Mouse (Mus musculus) heart, adult 9 months (tissue): ENCODE data around the gene Mb21d2.
A peak's percentile ranks its signal among the peaks of the same experiment; 100 is the strongest.

Experiments
- DNase-seq, 2 experiments: peaks; one replicate each; pipeline ENCODE4 v3.0.0; 2022; ENCODE audit warnings: low spot score in 2 of 2

Gene Mb21d2

DNA sequence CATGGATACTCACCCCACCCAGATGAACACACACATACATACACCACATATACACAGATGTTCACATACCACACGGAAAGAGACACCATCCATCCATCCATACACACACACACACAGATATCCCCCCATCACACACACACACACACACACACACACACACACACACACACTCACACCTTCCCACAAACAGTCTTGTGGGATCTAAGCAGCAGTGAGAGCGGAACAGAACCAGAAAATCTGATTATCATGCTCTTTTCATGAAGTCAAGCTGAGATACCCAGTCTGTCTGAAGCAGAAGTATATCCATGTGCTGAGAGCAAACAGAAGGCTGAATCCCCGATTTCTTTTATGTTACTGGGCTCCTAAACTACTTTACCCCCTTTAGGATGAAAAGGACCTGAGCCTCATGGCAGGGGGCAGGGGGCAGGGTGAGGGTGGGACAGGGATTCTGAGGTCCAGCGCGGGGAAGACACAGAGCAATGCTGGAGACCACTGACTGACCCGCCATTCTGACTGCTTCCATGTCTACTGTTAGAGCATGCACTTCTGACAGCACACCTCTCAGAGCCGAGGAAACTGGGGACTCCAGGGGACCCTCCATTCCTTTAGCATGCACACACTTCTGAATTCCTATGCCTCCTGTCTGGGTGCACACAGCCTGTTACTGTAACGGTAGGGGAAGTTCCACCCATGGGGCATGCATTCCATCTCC, 62.7 kb downstream of the Mb21d2 start:
- no peak for DNase-seq

GRCm38 (mm10) chr16:28863616-28864015, 65.9 kb downstream of the Mb21d2 start:
- DNase-seq: no peak

DNA sequence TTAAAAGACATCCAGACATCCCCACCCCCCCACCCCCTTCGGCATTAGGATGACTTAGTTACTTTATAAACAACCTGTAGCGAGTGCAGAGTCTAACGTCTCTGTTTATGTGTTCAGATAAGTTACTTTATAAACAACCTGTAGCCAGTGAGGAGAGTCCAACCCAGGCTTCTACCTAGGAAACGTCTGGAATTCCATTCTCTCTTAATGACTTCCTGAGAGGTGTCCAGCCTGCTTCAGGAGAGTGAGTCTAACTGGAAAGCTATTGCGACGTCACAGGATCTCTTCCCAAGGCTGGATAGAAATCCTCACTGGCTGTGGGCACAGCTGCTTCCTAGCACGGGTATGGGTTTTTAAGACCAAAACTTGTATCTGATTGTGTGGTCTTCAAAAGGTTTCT, 67.4 kb downstream of the Mb21d2 start:
- peak in 1 of 2 experiments; percentile 17 for DNase-seq

GRCm38 (mm10) chr16:28859678-28860077, 69.8 kb downstream of the Mb21d2 start:
- DNase-seq: no peak

DNA sequence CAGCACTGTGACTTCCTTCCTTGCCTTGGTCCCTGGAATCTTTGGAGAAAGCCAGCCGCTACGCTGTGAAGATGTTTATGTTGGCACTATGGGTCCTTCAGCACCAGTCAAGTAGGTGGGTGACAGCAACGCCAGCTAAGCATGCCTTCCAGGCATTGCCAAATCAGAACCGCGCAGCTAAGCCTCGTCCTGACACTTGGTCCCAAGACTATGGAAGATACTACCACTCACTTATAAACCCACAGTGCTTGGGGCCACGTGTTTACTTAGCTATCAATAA, 70.5 kb downstream of the Mb21d2 start:
- DNase-seq: no peak

DNA sequence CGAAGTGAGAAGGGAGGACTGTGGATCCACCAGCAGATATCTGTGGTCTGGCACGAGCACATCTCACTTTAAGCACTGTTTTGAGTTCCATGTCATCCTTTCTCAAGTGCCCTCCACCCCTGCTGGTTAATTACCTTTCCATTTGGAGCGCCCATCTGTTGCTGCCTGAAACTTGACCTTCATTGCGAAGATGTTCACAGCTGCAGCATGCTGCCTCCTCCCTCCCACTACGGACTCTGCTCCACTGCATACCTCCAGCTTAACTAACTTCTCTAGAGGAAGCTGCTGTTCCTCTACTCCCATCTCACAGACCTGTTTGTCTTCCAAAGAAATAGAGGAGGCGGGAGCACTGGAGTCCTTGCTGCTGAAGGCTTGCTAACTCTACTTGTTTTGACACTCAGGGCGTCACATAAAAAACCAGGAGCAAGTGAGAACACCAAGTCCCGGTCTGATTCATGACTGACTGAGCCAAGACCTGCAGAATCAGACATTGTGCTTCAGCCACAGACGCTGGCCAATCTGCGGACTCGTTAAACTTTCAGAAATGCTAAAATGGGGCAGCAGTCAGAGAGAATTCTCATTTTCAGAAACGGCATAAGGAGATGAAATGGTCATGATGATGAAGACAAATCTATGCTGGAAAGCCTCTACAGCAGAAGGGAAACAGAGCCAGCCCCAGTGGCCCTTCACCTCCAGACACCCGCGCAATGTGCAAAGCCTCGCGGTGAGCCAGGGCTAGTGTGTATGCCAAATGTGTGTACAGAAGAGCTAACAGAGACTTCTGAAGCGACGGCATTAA, 71.1 kb downstream of the Mb21d2 start:
- DNase-seq: no peak

DNA sequence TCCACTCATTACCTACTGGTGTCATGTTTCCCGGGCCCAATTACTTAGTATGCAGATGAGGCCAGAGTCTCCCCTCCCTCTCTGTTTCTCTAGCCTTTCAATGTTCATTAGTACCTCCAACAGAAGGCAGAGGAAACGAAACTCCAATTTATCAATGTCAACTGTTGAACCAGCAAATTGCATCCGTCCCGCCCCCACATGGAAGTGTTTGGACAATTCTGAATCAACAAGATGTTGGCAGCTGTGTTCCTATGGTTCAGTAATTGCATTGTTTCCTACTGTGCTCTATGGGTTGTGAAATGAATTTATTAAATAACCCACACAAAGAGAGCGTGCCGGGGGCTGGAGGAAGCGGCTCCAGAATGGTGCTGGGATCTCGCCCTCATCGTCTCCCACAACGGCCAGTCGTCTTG, 78.1 kb downstream of the Mb21d2 start:
- no peak for DNase-seq

DNA sequence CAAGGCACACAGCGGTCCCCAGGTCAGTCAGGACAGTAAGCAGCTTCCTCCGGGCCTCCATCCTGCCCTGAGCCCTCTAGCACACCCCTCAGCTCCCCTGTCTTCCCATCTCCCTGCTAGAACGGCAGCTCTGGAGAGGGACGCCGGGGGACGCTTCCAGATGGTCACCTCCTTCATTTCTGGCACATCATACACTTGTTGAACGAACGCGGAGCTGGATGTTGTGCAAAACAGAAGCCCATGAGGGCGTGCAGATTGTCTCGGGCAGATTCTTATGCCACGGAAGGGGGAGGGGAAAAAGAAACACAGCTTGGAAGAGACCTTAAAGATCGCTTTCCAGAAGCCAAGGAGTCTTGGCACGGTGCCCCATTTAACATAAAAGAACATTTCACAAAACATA, 78.6 kb downstream of the Mb21d2 start:
- DNase-seq: no peak

- no peak for DNase-seq
Observed at GRCm38 (mm10) chr16:28846123-28846522, 83.3 kb downstream of the Mb21d2 start.

GRCm38 (mm10) chr16:28845336-28845735, 84.1 kb downstream of the Mb21d2 start:
- no peak for DNase-seq

DNA sequence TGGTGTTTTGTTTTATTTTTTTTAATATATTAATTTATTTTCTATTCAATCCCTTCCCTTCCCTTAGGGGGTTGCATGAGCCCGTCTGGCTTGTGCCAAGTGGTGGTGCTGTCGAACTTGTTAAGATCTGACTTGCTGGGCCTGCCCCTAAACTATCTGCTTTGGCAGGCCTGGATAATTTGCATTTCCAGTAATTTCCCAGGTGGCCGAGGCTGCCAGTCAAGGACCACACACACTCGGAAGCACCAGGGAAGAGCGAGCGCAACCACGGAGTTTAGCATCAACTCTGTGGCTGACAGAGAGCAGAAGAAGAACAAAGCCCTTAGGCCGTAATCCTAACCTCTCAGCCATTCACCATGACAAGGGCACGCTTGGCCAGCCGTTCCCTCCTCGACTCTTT, 88.4 kb downstream of the Mb21d2 start:
- DNase-seq: no peak

DNA sequence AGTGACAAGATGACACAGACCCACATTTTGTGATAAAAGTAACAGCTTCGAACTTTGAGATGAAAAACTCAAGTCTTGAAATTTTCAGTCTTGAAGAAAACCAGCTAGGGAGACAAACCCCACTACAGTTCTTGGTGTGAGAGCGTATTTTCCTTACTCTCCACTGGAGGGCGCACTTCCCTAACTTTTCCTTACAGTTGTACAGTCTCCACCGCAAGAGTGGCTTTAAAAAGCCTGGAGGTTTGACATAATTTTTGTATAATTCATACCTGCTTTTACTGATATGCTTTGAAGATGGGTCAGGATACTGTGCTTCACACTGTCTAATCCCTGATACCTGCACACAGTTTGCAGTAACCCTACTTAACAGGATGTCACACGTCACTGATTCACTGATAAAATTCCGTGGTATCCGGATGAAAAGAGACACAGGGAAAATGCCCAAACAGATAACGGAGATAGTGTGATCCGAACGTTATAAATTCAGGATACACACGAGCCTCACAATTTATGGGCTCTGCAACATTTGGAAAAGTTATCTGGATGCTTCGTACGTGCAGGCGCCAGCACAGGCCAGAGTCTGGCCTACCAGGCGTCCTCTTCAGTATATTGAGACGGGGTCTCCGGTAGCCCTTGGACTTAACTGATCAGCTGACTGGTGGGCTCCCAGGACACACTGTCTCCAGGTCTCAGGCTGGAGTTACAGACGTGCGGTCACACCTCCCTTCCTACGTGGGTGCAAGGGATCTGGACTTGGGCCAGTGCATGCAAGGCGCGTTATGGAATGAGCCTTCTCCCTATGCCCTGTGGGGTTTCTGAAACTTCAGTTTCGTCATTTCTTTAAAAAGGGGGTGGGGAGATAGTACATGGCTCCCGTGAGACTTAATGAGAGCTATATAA, 89.1 kb downstream of the Mb21d2 start:
- peak; percentile 21 to 56 for DNase-seq

GRCm38 (mm10) chr16:28839575-28839974, 89.9 kb downstream of the Mb21d2 start:
- no peak for DNase-seq

DNA sequence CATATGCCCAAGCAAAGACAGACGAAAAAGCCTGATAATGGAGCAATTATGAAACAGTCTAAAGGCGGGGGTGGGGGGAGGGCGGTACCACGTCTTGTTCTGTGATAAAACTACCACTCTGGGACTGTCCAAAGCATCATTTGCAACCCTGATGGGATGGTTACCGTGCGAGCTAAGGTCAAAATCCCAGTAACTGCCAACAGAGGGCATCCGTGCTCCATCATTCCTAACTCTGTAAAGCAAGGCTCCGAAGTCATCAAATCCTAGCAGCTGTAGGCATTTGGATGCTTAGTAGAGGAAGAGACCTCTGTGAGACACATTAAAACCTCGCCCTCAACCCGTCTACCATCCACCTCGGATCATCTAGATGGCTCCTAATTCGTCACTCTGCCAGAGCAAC, 91.5 kb downstream of the Mb21d2 start:
- DNase-seq: no peak

DNA sequence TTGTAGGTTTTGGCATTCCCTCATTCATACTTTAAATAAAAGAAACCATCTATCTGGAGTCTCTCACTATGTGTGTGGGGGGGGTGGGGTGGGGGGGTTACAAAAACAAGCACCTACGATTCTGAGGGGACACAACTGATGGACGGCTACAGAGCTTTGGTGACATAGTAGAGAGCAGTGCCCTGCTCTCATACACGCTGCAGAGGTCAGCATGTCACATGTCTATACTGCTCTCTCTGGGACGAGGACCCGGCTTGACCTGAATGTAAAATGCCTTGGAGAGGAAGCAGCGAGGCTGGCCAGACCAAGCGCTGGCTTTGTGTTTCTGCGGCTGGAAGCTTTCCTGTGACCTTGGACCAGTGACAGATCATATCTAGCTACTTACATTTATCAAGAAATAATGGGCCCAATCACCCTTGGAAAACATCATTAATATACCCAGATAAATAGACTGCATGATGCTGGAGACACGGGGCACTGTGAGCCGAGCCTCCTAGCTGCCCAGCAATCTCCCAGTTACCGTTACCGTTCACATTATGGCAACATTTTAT, 97.3 kb downstream of the Mb21d2 start:
- no peak for DNase-seq

DNA sequence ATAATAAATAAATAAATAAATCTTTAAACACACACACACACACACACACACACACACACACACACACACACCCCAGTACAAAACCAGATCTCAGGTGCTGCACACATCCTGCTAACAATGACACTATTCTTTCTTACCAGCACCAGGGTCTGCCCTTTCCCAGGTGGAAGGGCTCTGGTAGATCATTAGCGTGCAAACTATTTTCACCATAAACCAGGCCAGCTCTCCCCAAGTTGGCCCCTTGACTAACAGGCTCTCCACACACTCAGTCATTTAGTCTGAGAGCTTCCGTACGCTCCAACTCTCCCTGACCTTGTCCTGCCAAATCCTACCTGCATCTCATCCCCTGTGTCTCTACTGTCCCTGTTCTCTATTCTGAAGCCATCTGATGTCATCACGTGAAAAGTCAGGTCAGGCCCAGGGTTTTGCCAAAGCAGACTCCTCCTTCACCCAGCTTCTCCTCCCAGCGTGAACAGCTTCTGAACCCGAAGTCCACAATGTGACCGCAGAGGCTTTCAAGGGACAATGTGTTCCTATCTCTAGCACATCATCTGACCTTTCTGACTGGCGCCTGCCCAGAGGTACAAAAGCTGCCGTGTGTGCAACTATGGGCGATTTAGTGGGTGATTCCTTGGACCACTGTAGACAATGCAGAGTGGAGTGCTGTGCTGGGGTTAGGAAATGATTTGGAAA, 100.1 kb downstream of the Mb21d2 start:
- DNase-seq: no peak

DNA sequence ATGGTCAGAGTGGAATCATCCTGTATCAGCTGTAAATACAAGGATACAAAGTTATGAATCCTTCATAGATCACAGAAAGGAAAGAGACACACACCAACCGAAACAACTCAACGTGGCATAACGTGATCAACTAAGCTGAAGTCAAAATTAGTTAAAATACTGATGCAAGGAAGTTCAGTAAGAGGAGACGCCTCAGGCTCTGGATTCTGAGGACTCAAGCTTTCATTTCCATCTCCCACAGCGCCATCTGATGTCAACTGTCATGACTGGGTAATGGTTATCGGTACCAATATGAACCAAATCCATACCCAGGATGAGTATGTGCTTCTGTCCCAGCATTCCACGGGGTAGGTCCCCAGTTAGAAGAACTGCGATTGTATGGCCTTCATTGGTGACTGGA, 104.7 kb downstream of the Mb21d2 start:
- DNase-seq: no peak

GRCm38 (mm10) chr16:28821774-28822173, 107.7 kb downstream of the Mb21d2 start:
- no peak for DNase-seq

DNA sequence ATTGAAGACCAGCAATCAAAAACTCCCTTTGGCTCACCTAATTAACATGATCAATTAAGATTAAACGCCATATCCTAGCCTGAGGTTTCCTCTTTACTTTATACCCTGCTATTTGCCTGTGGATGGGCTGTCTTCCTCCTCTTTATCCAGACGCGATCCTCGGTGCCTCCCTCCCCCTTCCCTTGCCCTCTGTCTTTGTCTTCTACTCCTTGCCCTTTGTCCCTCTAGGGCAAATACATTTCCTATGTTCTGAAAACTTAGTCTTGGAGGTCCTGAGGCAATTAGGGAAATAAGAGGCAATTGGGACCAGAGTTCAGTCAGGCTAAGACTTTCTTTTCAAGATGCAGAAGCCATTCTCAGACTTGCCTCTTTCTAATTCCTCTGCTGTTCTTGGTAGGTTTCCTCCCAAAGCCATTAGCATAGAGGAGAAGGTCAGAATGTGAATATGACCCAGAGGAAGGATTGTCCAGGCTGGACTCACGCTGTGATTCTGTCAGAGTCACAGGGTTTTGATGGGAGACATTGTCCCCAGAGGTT, 110.7 kb downstream of the Mb21d2 start:
- DNase-seq: no peak

- DNase-seq: no peak
Observed at GRCm38 (mm10) chr16:28813290-28813689, 116.2 kb downstream of the Mb21d2 start.

DNA sequence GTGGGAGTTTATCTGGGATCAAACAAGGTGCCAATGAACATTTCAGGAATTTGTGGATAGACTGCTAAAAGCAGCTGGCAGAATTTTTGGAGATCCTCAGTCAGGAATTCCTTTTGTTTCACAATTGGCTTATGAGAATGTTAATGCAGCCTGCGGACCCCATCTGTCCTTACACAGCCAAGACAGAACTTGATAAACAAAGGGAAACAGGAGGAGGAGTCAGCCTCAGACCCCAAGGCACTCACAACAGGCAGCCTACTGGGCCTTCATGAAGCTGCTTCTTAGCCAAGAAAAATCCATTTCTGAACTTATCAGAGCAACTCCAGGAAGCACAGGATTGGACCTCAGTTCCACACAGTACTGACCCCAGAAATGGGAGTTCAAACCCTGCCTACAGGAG, 120.4 kb downstream of the Mb21d2 start:
- DNase-seq: no peak
